Mouse (Mus musculus) megakaryocyte, adult 5-6 weeks (primary cell): ENCODE results near the gene Nhlh2. TPM values are rescaled to one million over a fixed set of nuclear protein-coding genes. Genes with fewer than 3 reads are reported as not detected.
A peak's percentile ranks its signal among the peaks of the same experiment; 100 is the strongest.

ENCODE experiments used
- ATAC-seq: 2 replicates; pipeline ENCODE4 v1.8.0; 2016; ENCODE audit warnings: mild to moderate bottlenecking, inconsistent platforms; ENCODE audit not compliant: poor library complexity, severe bottlenecking
- total RNA-seq, 2 experiments: library from RNA; stranded (forward) in 1 of 2; stranded (reverse) in 1 of 2; fragments of 153-499, 151-499 nt in 1 of 2; fragments of 221-1000, 200-1000 nt in 1 of 2; gene quantifications; 2 replicates each; pipeline versions ENCODE4 v1.2.3 to v1.2.4; 2015 to 2017

Gene Nhlh2
- total RNA-seq, 2 experiments from 2014 or later, result not detected

GRCm38 (mm10) chr3:102023829-102024228 lies 14.0 kb downstream of the Nhlh2 start:
- no peak for ATAC-seq

DNA sequence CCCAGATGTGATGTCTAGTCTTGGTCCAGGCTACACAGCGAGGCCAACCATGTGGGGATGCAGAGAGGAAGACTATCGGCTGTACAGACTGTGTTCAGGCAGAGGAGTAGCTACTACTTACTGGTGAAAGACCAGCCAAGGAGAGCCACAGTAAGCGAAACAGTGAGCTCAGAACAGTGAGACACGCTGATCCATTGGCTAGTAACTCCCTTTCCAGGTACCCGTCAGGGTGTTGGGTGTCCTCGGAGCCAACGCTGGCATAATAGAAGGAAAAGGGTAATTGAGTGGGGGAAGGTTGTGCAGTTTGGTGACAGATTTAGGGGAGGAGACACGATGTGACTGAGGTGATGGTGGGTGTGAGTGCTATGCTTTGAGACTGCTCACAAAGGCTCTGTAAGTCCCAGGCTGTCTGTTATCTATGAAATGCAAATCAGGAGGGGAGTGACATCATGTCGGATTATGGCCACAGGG lies 15.1 kb downstream of the Nhlh2 start:
- ATAC-seq, result no peak

GRCm38 (mm10) chr3:102025659-102026058 lies 15.8 kb downstream of the Nhlh2 start:
- ATAC-seq, result no peak

DNA sequence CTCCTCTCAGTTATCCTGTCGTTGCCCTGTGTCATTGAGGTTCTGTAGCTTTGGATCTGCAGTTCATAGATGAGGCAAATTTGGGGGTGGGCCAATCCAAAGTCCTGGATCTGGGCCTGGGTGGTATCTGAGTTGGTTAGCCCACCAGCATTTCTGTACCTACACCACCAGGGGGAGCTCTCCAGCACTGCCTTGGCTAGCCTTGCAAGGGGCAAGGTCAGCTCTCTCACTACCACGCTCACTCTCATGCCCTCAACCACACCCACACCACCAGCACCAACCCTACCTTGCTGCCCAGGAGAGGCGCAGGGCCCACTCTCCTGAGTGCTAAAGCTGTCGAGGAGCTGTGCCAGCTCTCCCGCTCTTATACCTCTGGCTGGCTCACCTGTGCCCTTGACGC lies 18.0 kb downstream of the Nhlh2 start:
- peak; percentile 72 for ATAC-seq

- no peak for ATAC-seq
Measured at GRCm38 (mm10) chr3:102037806-102038205, 27.9 kb downstream of the Nhlh2 start.

DNA sequence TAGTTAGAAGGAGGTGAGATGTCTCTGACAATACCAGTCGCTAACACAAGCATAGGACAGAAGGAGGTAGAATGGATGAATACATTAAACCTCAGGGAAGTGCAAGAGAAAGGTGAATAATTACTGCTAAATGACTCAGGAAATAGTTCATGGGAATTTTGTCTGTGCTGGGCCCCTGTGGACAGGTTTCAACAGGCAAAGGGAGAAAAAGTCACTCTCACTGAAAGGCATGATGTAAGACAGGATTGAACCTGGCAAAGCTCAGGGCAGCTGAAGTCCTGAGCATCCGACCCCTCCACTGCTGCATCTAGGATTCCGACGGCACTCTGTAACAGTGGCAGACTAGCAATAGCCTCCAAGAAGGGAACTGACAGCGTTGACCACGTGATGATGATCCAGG lies 28.7 kb downstream of the Nhlh2 start:
- ATAC-seq, result no peak

DNA sequence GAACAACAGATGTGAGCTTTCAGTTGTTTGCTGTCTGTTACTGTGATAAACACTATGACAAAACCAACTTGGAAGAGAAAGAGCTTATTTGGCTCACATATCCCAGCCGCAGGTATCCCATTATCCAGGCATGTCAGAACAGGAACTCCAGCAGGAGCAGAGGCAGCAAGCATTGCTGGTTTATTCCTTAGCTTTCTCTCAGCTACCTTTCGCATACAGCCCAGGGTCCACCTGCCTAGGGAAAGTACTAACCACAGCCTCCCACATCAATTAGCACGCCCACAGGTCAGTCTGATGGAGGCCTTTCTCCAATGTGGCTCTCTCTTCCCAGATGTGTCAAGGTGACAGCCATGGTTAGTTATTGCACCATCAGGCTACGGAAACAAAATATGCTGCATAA lies 31.8 kb downstream of the Nhlh2 start:
- ATAC-seq, result no peak

DNA sequence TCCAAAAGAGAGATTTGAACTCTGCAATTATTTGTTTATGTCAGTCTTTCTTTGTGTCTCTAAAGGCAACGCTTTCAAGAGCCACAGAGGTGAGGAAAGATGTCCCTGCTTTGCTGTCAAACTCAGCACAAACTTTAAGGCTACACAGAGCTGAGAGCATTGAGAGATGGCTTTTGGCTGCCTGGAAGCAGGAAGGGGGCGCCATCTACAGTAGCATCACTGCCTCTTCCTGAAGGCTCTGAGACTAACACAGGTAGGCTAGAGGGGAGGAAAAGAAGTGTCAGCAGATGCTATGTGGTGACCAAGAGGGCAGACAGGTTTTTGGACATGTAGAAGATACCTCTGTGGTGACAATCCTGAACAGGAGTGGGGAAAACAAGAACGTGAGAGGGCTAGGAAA lies 35.2 kb downstream of the Nhlh2 start:
- no peak for ATAC-seq

GRCm38 (mm10) chr3:102047532-102047931 lies 37.7 kb downstream of the Nhlh2 start:
- ATAC-seq, result no peak

DNA sequence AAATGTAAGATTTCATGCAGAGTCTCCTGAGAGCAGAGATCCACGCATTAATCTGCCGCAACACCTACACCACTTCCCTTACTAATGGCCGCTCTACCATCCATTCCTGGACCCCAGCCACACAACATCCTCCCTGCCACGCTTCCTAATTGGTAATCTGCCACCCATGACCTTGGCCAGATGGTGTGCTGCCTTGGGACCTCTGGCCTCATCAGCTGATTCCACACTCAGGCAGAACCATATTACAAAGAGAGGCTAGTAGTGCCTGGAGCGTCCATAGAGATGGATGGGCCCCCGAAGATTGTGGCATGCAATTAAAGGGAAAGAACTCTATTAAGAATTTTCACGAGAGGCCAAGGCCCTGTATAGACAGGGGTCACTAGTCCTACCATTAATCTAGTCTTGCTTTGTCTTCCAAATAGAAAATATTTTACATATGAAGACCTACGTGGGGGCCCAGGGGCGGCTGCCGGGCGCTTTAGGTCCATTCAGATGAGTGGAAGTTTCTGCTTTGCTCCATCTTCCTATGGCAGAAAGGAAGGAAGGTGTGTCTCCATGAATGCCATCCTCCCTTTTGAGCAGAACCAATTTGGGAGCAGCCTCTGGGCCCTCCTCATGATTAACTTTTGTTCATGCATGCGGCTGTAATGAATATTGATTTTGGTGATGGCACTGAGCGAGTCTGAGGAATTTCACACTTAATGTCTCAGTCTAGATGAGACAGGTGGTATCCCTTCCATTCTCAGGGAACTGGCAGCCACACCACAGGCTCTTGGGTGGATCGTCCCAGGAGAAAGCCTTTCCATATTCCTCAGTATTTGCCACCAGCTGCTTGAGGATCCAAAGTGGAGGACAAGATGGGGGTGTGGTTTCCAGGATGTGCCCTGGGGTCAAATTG lies 39.6 kb downstream of the Nhlh2 start:
- no peak for ATAC-seq

DNA sequence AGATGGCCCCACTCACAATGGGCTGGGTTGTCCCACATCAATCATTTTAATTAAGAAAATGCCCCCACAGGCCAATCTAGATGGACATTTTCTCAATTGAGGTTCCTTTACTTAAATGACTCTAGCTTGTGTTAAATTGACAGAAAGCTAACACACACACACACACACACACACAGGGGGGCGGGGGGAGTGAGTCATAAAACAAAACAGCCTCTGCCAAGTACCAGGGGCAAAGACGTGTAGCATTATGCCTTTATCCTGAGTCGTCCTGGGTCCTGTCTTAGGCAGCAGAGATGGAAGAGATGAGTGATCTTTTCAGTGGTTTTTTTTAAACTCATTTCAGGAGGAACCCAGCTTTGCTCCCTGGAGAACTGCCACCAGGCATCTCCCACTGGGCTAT lies 42.2 kb downstream of the Nhlh2 start:
- ATAC-seq, result no peak

DNA sequence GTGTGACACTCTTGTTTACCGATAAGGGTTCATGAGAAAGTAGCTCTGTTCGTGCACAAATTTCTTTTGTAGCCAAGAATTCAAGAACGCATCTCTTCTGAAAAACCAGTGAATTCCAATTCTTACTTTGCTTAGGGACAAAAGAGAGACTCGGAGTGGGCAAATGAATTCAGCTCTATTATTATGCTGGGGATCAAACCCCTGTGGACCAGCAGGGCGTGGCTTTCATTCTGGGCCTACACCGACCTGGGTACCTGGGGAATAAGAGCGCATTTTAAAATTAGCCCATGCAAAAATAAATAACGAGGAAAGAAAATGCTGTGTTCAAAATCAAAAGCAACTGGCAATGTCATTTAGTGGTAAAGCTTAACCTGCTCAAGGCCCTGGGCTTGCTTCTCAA lies 43.4 kb downstream of the Nhlh2 start:
- no peak for ATAC-seq

DNA sequence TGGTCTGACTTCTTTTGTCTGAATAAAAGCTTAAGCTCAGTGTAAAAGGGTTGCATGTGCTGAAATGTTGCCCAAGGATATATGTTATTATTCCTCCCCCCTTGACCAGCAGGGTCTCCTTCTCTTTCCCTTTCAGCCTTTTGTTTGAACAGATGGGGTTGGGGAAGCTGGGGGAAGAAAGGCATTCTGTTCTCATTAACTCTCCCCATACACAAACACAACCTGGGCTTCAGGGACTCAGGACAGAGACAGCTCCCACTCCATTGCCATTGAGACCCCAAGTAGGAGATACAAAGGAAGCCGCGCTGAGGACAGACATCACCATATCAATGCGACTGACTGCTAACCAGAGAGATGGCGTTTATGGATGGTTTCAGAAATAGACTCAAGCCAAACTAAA lies 46.0 kb downstream of the Nhlh2 start:
- ATAC-seq, result no peak

GRCm38 (mm10) chr3:102060065-102060464 lies 50.2 kb downstream of the Nhlh2 start:
- no peak for ATAC-seq

GRCm38 (mm10) chr3:102061923-102062670 lies 52.2 kb downstream of the Nhlh2 start:
- peak; percentile 70 for ATAC-seq

- ATAC-seq, result no peak
Measured at GRCm38 (mm10) chr3:102062671-102063010, 52.8 kb downstream of the Nhlh2 start.

DNA sequence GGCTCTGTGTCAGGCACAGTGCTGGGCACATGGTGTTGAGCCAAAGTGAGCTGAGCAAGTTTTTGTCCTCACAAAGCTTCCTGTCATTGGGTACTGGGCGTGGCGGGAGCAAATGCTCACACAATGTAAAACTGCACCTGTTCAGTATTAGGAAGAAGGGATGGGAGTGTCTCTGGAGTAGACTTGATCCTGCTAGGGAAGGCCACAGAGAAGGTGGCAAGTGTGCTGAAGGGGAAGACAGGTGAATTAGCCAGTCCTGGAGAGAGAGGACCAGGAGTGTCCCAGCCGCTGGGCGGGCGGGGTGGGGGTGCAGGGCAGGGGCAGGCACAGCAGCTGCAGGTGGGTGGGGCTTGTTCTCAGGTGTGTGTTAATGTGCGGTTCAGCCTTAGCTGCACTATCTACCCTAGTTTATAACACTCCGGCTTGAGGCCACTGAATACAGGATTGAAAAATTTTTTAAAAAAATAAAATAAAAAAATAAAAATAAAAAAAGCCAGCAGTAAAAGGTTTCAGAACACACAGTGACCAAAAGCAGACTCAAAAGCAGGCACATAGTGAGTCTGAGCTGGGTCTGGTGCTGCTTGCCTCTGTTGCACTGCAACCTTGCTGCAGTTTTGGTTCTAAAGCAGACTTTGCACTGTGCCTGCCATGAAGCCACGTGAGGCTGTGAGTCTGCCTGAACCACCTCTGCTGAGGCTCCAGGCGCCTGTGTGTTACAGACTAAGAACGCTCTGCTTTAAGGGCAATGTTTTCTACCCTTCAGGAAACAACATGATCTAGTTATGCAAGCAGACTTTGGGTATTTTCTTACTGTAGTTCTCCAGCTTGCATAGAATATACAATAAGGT lies 53.6 kb downstream of the Nhlh2 start:
- no peak for ATAC-seq

- ATAC-seq, result no peak
Measured at GRCm38 (mm10) chr3:102064566-102064965, 54.7 kb downstream of the Nhlh2 start.
